Mouse (Mus musculus) fibroblast of lung, adult 2 months (primary cell): ENCODE measurements around the gene Sdccag8.

ENCODE experiments used
- DNase-seq: peaks from one replicate; pipeline ENCODE4 v3.0.0-alpha.2; 2011; ENCODE audit warnings: low read depth

Gene Sdccag8

GRCm38 (mm10) chr1:176944458-176945174 lies 130.2 kb downstream of the Sdccag8 start:
- no peak for DNase-seq

GRCm38 (mm10) chr1:176945175-176945540 lies 130.7 kb downstream of the Sdccag8 start:
- no peak for DNase-seq

GRCm38 (mm10) chr1:176946031-176946795 lies 131.8 kb downstream of the Sdccag8 start:
- no peak for DNase-seq

GRCm38 (mm10) chr1:176946796-176947181 lies 132.3 kb downstream of the Sdccag8 start:
- no peak for DNase-seq

GRCm38 (mm10) chr1:176948861-176949260 lies 134.4 kb downstream of the Sdccag8 start:
- no peak for DNase-seq

- no peak for DNase-seq
Measured at GRCm38 (mm10) chr1:176949320-176949719, 134.9 kb downstream of the Sdccag8 start.

- no peak for DNase-seq
Measured at GRCm38 (mm10) chr1:176950061-176950460, 135.6 kb downstream of the Sdccag8 start.

- DNase-seq, result no peak
Measured at GRCm38 (mm10) chr1:176951836-176952235, 137.4 kb downstream of the Sdccag8 start.

GRCm38 (mm10) chr1:176958311-176958710 lies 143.9 kb downstream of the Sdccag8 start:
- peak; percentile 27 for DNase-seq

GRCm38 (mm10) chr1:176961716-176962115 lies 147.3 kb downstream of the Sdccag8 start:
- DNase-seq, result no peak

GRCm38 (mm10) chr1:176962894-176963293 lies 148.4 kb downstream of the Sdccag8 start:
- DNase-seq, result no peak

GRCm38 (mm10) chr1:176967299-176967698 lies 152.8 kb downstream of the Sdccag8 start:
- no peak for DNase-seq

GRCm38 (mm10) chr1:176970635-176971478 lies 156.4 kb downstream of the Sdccag8 start:
- DNase-seq, result no peak

- DNase-seq, result no peak
Measured at GRCm38 (mm10) chr1:176971479-176971797, 157.0 kb downstream of the Sdccag8 start.

GRCm38 (mm10) chr1:176973356-176974088 lies 159.1 kb downstream of the Sdccag8 start:
- no peak for DNase-seq

GRCm38 (mm10) chr1:176979235-176979634 lies 164.8 kb downstream of the Sdccag8 start:
- DNase-seq, result no peak

- DNase-seq, result no peak
Measured at GRCm38 (mm10) chr1:176980140-176980539, 165.7 kb downstream of the Sdccag8 start.

- no peak for DNase-seq
Measured at GRCm38 (mm10) chr1:176980801-176981400, 166.4 kb downstream of the Sdccag8 start.

- DNase-seq, result no peak
Measured at GRCm38 (mm10) chr1:176981511-176981910, 167.1 kb downstream of the Sdccag8 start.

- no peak for DNase-seq
Measured at GRCm38 (mm10) chr1:176982671-176983070, 168.2 kb downstream of the Sdccag8 start.

GRCm38 (mm10) chr1:176985691-176986090 lies 171.2 kb downstream of the Sdccag8 start:
- DNase-seq, result no peak

GRCm38 (mm10) chr1:176986275-176986674 lies 171.8 kb downstream of the Sdccag8 start:
- DNase-seq, result no peak
